Mouse (Mus musculus) CH12.LX (cell line): ENCODE results near the gene Dupd1. TPM values are rescaled to one million over a fixed set of nuclear protein-coding genes. Genes with fewer than 3 reads are reported as not detected.

Experiments used
- DNase-seq: peaks from one replicate; pipeline ENCODE4 v3.0.0-alpha.2; 2013; ENCODE audit errors: extremely low read depth
- H3K27ac ChIP-seq: 2 replicates; pipeline ENCODE4 v1.5.1; 2012; ENCODE audit warnings: low read depth, mild to moderate bottlenecking, control low read depth, moderate library complexity; ENCODE audit not compliant: insufficient read depth
- H3K27me3 ChIP-seq: replicated peaks from 2 replicates; pipeline ENCODE3; 2012; ENCODE audit warnings: inconsistent platforms
- H3K36me3 ChIP-seq, 2 experiments: replicated peaks in 1 of 2; 2 replicates each; pipeline versions ENCODE3 to v1.6.1; 2012; ENCODE audit warnings: inconsistent platforms in 1 of 2, low read length in 1 of 2, mild to moderate bottlenecking in 1 of 2, mixed read lengths in 1 of 2, moderate library complexity in 1 of 2; ENCODE audit not compliant: control insufficient read depth in 1 of 2, insufficient read depth in 1 of 2
- H3K4me1 ChIP-seq, 2 experiments: 2 replicates each; pipeline ENCODE4 v1.6.1; 2012; ENCODE audit warnings: inconsistent platforms in 1 of 2, moderate library complexity in 1 of 2; ENCODE audit not compliant: insufficient read depth in 2 of 2, control insufficient read depth in 1 of 2
- H3K4me2 ChIP-seq: 2 replicates; pipeline ENCODE4 v1.6.1; 2012; ENCODE audit warnings: low read depth, mild to moderate bottlenecking, control low read depth; ENCODE audit not compliant: poor library complexity, insufficient read depth, severe bottlenecking
- H3K4me3 ChIP-seq, 3 experiments: fragments of 150-350 bp in 1 of 3; sonication (generic) in 1 of 3; replicated peaks in 1 of 3; 2 replicates each; pipeline versions ENCODE3 to v1.5.1; 2011 to 2012; ENCODE audit warnings: low read depth in 2 of 3, low read length in 2 of 3, mild to moderate bottlenecking in 2 of 3, moderate library complexity in 2 of 3, control low read depth in 1 of 3, improper control_type of control experiment in 1 of 3, inconsistent platforms in 1 of 3, mixed read lengths in 1 of 3; ENCODE audit not compliant: poor library complexity in 1 of 3
- H3K79me2 ChIP-seq: replicated peaks from 2 replicates; pipeline ENCODE4 v1.6.1; 2012; ENCODE audit warnings: mild to moderate bottlenecking, moderate library complexity; ENCODE audit not compliant: control insufficient read depth, poor library complexity, insufficient read depth, severe bottlenecking; ENCODE audit errors: extremely low read depth
- H3K9ac ChIP-seq: 2 replicates; pipeline ENCODE4 v1.6.1; 2012; ENCODE audit warnings: low read depth, mild to moderate bottlenecking, control low read depth, moderate library complexity; ENCODE audit not compliant: insufficient read depth
- H3K9me3 ChIP-seq: replicated peaks from 2 replicates; pipeline ENCODE3; 2012; ENCODE audit warnings: low read length, inconsistent platforms, mixed read lengths
- BHLHE40 ChIP-seq: IDR thresholded peaks from 2 replicates; pipeline ENCODE4 v1.6.1; 2011; ENCODE audit warnings: mild to moderate bottlenecking, low read depth, low read length, improper control_type of control experiment
- CHD2 ChIP-seq: IDR thresholded peaks from 2 replicates; pipeline ENCODE4 v1.6.1; 2011; ENCODE audit warnings: low read length, improper control_type of control experiment
- ELF1 ChIP-seq: IDR thresholded peaks from 2 replicates; pipeline ENCODE4 v1.6.1; 2014; ENCODE audit warnings: low read depth, mild to moderate bottlenecking, inconsistent platforms, low read length, improper control_type of control experiment
- EP300 ChIP-seq: IDR thresholded peaks from 2 replicates; pipeline ENCODE4 v1.6.1; 2011; ENCODE audit warnings: low read length, improper control_type of control experiment
- ETS1 ChIP-seq: conservative IDR thresholded peaks from 2 replicates; pipeline ENCODE4 v1.6.1; 2012; ENCODE audit warnings: low read depth, mild to moderate bottlenecking, inconsistent platforms, low read length, improper control_type of control experiment, moderate library complexity
- IRF4 ChIP-seq: IDR thresholded peaks from 2 replicates; pipeline ENCODE4 v1.6.1; 2014; ENCODE audit warnings: low read depth, mild to moderate bottlenecking, inconsistent platforms, low read length, improper control_type of control experiment
- KAT2A ChIP-seq: IDR thresholded peaks from 2 replicates; pipeline ENCODE4 v1.6.1; 2012; ENCODE audit warnings: low read length, improper control_type of control experiment, inconsistent platforms; ENCODE audit not compliant: insufficient replicate concordance
- MAX ChIP-seq: IDR thresholded peaks from 2 replicates; pipeline ENCODE4 v1.6.1; 2011; ENCODE audit warnings: low read length, improper control_type of control experiment
- MAZ ChIP-seq: IDR thresholded peaks from 2 replicates; pipeline ENCODE4 v1.6.1; 2012; ENCODE audit warnings: low read depth, mild to moderate bottlenecking, inconsistent platforms, low read length, improper control_type of control experiment, moderate library complexity
- MEF2A ChIP-seq: IDR thresholded peaks from 2 replicates; pipeline ENCODE4 v1.6.1; 2014; ENCODE audit warnings: low read depth, mild to moderate bottlenecking, inconsistent platforms, low read length, improper control_type of control experiment, borderline replicate concordance
- NRF1 ChIP-seq: IDR thresholded peaks from 2 replicates; pipeline ENCODE4 v1.6.1; 2014; ENCODE audit warnings: low read depth, mild to moderate bottlenecking, inconsistent platforms, low read length, improper control_type of control experiment, moderate library complexity
- PAX5 ChIP-seq: IDR thresholded peaks from 2 replicates; pipeline ENCODE4 v1.6.1; 2012; ENCODE audit warnings: low read length, inconsistent platforms, mixed read lengths
- POLR2A ChIP-seq: IDR thresholded peaks from 2 replicates; pipeline ENCODE4 v1.6.1; 2011; ENCODE audit warnings: low read depth, mild to moderate bottlenecking, improper control_type of control experiment, low read length
- POLR2AphosphoS2 ChIP-seq: IDR thresholded peaks from 2 replicates; pipeline ENCODE4 v1.6.1; 2011; ENCODE audit warnings: low read depth, low read length, improper control_type of control experiment
- TCF12 ChIP-seq: IDR thresholded peaks from 2 replicates; pipeline ENCODE4 v1.6.1; 2014; ENCODE audit warnings: low read depth, mild to moderate bottlenecking, inconsistent platforms, low read length, improper control_type of control experiment
- UBTF ChIP-seq: IDR thresholded peaks from 2 replicates; pipeline ENCODE4 v1.6.1; 2012; ENCODE audit warnings: low read depth, mild to moderate bottlenecking, inconsistent platforms, low read length, improper control_type of control experiment, moderate library complexity
- USF2 ChIP-seq: conservative IDR thresholded peaks from 2 replicates; pipeline ENCODE4 v1.6.1; 2011; ENCODE audit warnings: low read depth, low read length, improper control_type of control experiment
- ZC3H11A ChIP-seq: IDR thresholded peaks from 2 replicates; pipeline ENCODE4 v1.6.1; 2012; ENCODE audit warnings: low read depth, mild to moderate bottlenecking, inconsistent platforms, low read length, improper control_type of control experiment
- ZKSCAN1 ChIP-seq: IDR thresholded peaks from 2 replicates; pipeline ENCODE4 v1.6.1; 2012; ENCODE audit warnings: low read depth, inconsistent platforms, low read length, improper control_type of control experiment, borderline replicate concordance
- ZMIZ1 ChIP-seq: IDR thresholded peaks from 2 replicates; pipeline ENCODE4 v1.6.1; 2012; ENCODE audit warnings: low read depth, mild to moderate bottlenecking, inconsistent platforms, low read length, improper control_type of control experiment
- ZNF384 ChIP-seq: IDR thresholded peaks from 2 replicates; pipeline ENCODE4 v1.6.1; 2012; ENCODE audit warnings: low read depth, low read length, improper control_type of control experiment, inconsistent platforms
- dilution Hi-C: fragments of 300-500 bp; cut with MboI; formaldehyde crosslinking; loops from 2 replicates; pipeline ENCODE4 v1.14.3; 2020; ENCODE audit warnings: low sequenced_read_pairs; ENCODE audit not compliant: extremely low pct_unique_long_range_greater_than_20kb, extremely low pct_ligation_motif_present
- in situ Hi-C: fragments of 300-500 bp; cut with MboI; formaldehyde crosslinking; loops from 3 replicates; pipeline ENCODE4 v1.14.3; 2019; ENCODE audit warnings: low sequenced_read_pairs, low pct_ligation_motif_present, low pct_unique_long_range_greater_than_20kb, mixed read lengths
- polyA plus RNA-seq: library from polyadenylated mRNA; unstranded; fragments of >175 nt; gene quantifications from 2 replicates; pipeline ENCODE4 v1.2.1, GENCODE M21; 2012; ENCODE audit warnings: low read depth; ENCODE audit not compliant: insufficient read length
- total RNA-seq, 2 experiments: library from RNA; depleted of rRNA; stranded (reverse); fragments of 300-350 nt in 1 of 2; fragments of >200 nt in 1 of 2; gene quantifications; 2 replicates each; pipeline ENCODE4 v1.2.3; 2012 to 2014

Dupd1 gene
- total and polyA plus RNA-seq, 3 experiments = not detected

DNA sequence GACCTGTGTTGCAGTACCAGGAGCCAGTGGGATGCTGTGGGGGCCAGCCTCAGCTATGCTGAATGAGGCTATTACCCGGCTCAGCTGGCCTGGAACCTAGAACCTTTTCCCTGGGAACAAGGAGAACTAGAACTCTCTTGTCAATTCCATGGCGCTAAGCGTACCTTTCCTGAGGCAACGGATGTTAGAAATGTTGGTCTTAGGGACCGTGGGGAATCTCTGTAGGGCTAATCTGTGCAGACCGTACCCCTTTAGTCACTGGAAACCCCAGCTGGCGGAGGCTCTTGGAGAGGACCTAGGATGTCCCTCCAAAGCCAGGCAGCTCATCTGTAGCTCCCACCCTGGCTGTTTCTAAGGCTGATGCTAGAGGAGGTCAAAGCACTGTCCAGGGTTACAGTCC, 26.0 kb upstream of the Dupd1 start:
- H3K9me3 ChIP-seq = no peaks in the 10 kb centered on the region
- no peaks in the 10 kb centered on the region for H3K27me3 ChIP-seq
- TF ChIP-seq ZMIZ1 (no peak), UBTF (no peak), USF2 (no peak), BHLHE40 (no peak), ETS1 (no peak), EP300 (no peak), MAX (no peak), ZNF384 (no peak), ELF1 (no peak), ZKSCAN1 (no peak), NRF1 (no peak), KAT2A (no peak), ZC3H11A (no peak), CHD2 (no peak), IRF4 (no peak)
- no peaks in the 10 kb centered on the region for H3K36me3 ChIP-seq
- no peak overlapping the region for H3K9ac ChIP-seq
- DNase-seq = no peak
- in situ Hi-C loops = loop anchor here (25.0 kb wide), 1 partner anchor 253 kb away; the partner anchor contains the start of gene Kat6b
- H3K4me1 ChIP-seq = peaks cover 3 to 4% of the 10 kb centered on the region in 2 experiments; a peak in 1 of 4 replicates
- no peak overlapping the region for H3K4me3 ChIP-seq
- H3K4me2 ChIP-seq = no peak overlapping the region
- H3K27ac ChIP-seq = no peak overlapping the region
- H3K79me2 ChIP-seq = no peaks in the 10 kb centered on the region
- dilution Hi-C loops = no loop called here

- dilution Hi-C loops = no loop called here
- H3K27me3 ChIP-seq = no peaks in the 10 kb centered on the region
- no peak overlapping the region for H3K9ac ChIP-seq
- in situ Hi-C loops = loop anchor here (25.0 kb wide), 1 partner anchor 246 kb away; the partner anchor contains the start of gene Kat6b
- H3K4me1 ChIP-seq = peaks cover 8 to 17% of the 10 kb centered on the region in 2 experiments; a peak in 3 of 4 replicates
- no peaks in the 10 kb centered on the region for H3K36me3 ChIP-seq
- H3K9me3 ChIP-seq = peaks cover 11% of the 10 kb centered on the region
- H3K27ac ChIP-seq = no peak overlapping the region
- H3K4me2 ChIP-seq = no peak overlapping the region
- DNase-seq = no peak
- TF ChIP-seq MAZ (no peak), MAX (no peak), MEF2A (no peak), TCF12 (no peak), PAX5 (no peak), USF2 (no peak), ZC3H11A (no peak), POLR2AphosphoS2 (no peak), POLR2A (no peak), ZNF384 (no peak)
- no peak overlapping the region for H3K4me3 ChIP-seq
- H3K79me2 ChIP-seq = no peaks in the 10 kb centered on the region
These were observed 18.9 kb upstream of the Dupd1 start for GRCm38 (mm10) chr14:21733131-21733905.
